Mouse (Mus musculus) megakaryocyte-erythroid progenitor cell, adult 5-6 weeks (primary cell): ENCODE data around the gene Sh3bgrl3. TPM values are rescaled to one million over a fixed set of nuclear protein-coding genes. Genes with fewer than 3 reads are reported as not detected.

Experiments
- ATAC-seq: replicated peaks from 2 replicates; pipeline ENCODE4 v1.8.0; 2016; ENCODE audit warnings: mild to moderate bottlenecking, inconsistent platforms; ENCODE audit not compliant: severe bottlenecking, poor library complexity, low FRiP score, low TSS enrichment
- total RNA-seq, 2 experiments: library from RNA; stranded (forward) in 1 of 2; stranded (reverse) in 1 of 2; fragments of 200-1000, 215-1000 nt in 1 of 2; fragments of >200 nt in 1 of 2; fragmentation: Nextera tagmentation in 1 of 2; gene quantifications; 2 replicates each; pipeline ENCODE4 v1.2.3; 2014 to 2017

Gene Sh3bgrl3
- total RNA-seq, 2 experiments from 2014 or later: 55.1 to 87.3 TPM

DNA sequence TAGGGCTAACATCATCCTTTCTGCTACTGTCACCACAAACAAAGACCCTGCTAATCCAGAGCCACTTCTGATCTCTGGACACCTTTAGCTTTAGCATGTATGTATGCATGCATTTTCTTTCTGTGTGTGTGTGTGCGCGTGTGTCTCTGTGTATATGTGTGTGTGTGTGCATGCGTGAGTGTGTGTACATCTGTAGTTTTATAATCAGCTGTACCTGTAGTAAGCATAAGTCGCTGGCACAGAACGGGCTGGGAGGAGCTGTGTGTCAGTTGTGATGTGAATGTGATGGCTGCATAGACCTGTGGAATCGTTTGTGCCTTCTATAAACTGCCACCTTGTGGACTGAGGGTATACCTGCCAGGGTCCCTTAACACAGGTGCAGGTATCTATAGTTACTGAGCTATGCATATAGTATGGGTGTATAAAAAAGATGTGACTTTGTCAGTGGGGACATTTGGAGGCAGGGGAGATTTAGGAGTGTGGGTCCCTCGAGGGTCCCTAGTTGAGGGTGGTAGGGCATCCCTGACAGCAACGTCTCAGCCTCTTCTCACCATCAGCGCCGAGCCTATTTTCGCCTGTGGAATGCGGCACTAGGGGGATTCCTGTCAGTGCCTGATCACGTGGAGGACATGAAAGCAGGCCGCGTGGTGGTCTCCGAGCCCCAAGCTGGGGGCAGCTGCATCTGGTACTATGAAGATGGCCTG, 37.9 kb downstream of the Sh3bgrl3 start:
- ATAC-seq: no peak

DNA sequence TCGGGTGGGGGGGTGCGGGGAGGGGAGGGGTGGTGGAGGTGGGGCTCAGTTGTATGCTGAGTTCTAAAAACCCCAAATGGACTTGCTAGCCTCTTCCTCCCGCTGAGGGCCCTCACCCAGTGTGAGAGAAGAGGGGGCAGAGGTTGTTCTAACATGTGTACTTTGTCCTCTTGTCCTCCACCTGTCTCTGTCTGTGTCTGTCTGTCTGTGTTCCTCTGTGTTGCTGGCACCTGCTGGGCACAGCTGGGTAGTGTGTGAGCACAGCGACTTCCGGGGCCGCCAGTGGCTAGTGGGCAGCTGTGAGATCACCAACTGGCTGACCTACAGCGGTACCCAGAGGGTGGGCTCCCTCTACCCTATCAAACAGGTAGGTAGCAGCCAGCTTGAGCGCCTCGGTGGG, 39.6 kb downstream of the Sh3bgrl3 start:
- ATAC-seq: no peak

DNA sequence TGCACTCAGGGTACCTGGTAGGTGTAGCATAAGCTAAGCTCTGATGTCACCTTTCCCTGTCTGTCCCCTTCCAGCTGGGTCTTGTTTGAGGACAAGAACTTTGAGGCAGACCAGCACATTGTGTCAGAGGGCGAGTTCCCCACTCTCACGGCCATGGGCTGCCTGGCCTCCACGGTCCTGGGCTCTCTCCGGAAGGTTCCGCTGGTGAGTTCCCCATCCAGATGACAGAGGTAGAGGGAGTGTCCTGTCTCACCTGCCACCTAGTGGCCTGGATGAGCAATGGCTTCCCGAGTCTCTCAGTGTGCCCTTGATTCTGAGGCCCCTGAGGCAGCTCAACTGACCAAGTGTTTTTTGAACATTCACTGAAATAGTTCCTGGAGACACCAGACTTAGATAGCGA, 41.2 kb downstream of the Sh3bgrl3 start:
- peak; percentile 85 for ATAC-seq

DNA sequence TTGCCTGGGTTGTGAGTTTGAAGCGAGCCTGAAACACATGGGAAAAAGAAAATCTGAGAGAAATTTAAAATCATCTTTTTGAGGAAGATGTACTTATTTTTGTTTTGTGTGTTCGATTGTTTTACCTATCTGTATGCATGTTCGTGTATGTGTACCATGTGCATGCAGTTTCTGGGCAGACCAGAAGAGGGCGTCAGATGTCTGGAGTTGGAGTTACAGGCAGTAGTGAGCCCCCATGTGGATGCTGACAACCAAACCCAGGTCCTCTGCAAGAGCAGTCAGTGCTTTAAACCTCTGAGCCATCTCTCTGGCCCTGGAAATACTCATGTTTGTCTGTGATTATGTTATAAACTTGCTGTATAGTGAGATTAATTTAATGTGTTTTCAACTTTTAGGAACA, 43.6 kb downstream of the Sh3bgrl3 start:
- no peak for ATAC-seq

DNA sequence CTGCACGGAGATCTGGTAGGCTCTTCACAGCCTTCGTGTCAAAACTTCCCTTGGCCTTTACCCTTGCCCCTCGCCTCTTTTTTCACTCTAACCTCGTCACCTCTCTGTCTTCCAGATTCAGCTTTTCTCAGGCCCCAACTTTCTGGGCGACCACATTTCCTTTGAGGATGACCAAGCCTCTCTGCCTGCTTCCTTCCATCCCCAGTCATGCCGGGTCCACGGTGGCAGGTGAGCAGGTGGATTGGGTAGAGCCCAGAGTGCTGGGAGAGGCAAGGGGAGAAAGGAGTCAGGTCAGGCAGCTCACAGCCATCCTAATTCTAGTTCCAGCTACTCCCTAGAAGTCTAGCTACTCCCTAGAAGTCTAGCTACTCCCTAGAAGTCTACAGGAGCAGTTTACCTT, 46.1 kb downstream of the Sh3bgrl3 start:
- ATAC-seq: no peak

DNA sequence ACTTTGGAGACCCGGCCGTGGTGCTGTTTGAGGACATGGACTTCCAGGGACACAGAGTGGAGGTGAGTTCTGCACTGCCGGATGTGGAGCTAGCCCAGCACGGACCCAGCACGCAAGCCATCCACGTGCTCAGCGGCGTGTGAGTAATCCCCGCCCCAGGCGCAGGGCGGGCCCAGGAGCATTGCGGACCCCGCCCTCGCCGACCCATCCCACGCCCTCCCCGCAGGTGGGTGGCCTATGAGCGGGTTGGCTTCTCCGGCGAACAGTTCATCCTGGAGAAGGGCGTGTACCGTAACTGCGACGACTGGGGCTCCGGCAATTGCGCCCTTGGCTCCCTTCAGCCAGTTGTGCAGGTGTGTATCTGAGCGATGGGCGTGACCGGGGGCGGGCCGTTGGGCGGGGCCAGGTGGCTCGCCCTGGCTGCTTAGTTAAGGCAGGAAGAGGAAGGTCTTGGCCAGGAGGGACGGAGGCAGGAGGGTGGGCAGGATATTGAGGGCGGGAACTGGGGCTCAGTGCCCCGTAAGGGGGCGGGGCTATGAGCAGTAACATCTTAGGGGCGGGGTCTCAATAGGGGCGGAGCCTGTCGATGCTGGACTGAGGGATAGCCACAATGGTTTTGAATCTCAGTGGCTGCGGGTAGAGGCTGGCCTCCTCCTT, 46.7 kb downstream of the Sh3bgrl3 start:
- ATAC-seq: peak; percentile 90

DNA sequence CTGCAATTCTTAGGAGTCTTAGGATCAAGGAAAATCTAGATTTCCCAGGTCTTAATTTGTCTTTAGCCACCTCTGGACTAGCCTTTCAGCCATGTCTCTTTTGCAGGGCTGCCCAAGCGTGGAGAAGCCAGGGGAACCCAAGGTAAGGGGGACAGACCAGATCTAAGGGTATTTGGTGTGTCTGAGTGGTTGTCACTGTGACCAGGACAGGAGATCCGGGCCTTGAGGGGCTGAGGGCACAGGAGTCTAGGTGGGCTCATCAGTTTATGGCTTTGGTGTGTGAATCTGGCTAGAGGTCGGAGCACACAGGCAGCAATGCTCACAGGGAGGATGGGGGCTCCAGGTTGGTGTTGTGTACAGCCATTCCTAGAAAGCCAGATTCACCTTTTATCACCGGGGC, 47.9 kb downstream of the Sh3bgrl3 start:
- ATAC-seq: no peak

DNA sequence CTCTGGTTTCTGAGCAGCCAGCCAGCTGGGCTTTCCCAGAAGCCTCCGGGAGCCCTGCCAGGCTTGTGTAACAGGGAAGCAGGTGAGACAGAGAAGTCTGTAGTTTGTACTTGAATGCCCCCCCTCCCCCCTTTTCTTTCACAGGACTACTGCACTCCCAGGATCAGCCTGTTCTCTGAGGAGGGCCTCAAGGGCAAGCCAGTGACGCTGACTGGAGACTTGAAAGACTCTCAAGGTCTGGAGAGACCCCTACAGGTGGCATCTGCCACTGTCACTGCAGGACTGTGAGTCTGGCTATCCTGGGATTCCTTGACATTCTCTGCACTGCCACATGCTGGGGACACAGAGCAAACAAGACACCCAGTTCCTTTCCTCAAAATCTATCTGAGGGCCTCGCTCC, 49.9 kb downstream of the Sh3bgrl3 start:
- peak; percentile 35; the same call in 1 of the 2 replicates for ATAC-seq

Other genes starting within 250 kb of the Sh3bgrl3 start
- gene Rps6ka1, start 241.0 kb downstream of the Sh3bgrl3 start, total RNA-seq (2014; fragmentation: Nextera tagmentation): 37.3 and 46.2 TPM in 2 replicates
- 16.3 and 36.1 TPM in 2 replicates for gene Rps6ka1, start 241.0 kb downstream of the Sh3bgrl3 start, total RNA-seq (2017)
- 542 and 559 TPM in 2 replicates for gene Hmgn2, start 160.1 kb downstream of the Sh3bgrl3 start, total RNA-seq (2014; fragmentation: Nextera tagmentation)
- 268 and 336 TPM in 2 replicates for gene Hmgn2, start 160.1 kb downstream of the Sh3bgrl3 start, total RNA-seq (2017)
- 27.0 and 34.0 TPM in 2 replicates for gene Dhdds, start 127.9 kb downstream of the Sh3bgrl3 start, total RNA-seq (2014; fragmentation: Nextera tagmentation)
- gene Dhdds, start 127.9 kb downstream of the Sh3bgrl3 start, total RNA-seq (2017): 10.6 and 26.2 TPM in 2 replicates
- not detected in 2 replicates for gene Lin28a, start 109.9 kb downstream of the Sh3bgrl3 start, total RNA-seq (2014; fragmentation: Nextera tagmentation)
- 0.23 TPM in 1 of 2 replicates, not detected in the other for gene Lin28a, start 109.9 kb downstream of the Sh3bgrl3 start, total RNA-seq (2017)
- gene Zfp683, start 75.0 kb downstream of the Sh3bgrl3 start, total RNA-seq (2014; fragmentation: Nextera tagmentation): not detected in 2 replicates
- gene Zfp683, start 75.0 kb downstream of the Sh3bgrl3 start, total RNA-seq (2017): not detected in 2 replicates
- 0.55 TPM in 1 of 2 replicates, not detected in the other for gene Crybg2, start 68.0 kb downstream of the Sh3bgrl3 start, total RNA-seq (2014; fragmentation: Nextera tagmentation)
- 0.09 TPM in 1 of 2 replicates, not detected in the other for gene Crybg2, start 68.0 kb downstream of the Sh3bgrl3 start, total RNA-seq (2017)
- 34.9 and 43.4 TPM in 2 replicates for gene Cd52, start 33.7 kb downstream of the Sh3bgrl3 start, total RNA-seq (2014; fragmentation: Nextera tagmentation)
- gene Cd52, start 33.7 kb downstream of the Sh3bgrl3 start, total RNA-seq (2017): 36.8 and 45.6 TPM in 2 replicates
- gene Ubxn11, start 26.2 kb downstream of the Sh3bgrl3 start, total RNA-seq (2014; fragmentation: Nextera tagmentation): 17.9 and 21.8 TPM in 2 replicates
- gene Ubxn11, start 26.2 kb downstream of the Sh3bgrl3 start, total RNA-seq (2017): 5.2 and 7.7 TPM in 2 replicates
- gene Cep85, start 58.3 kb upstream of the Sh3bgrl3 start, total RNA-seq (2014; fragmentation: Nextera tagmentation): 30.7 and 51.5 TPM in 2 replicates
- gene Cep85, start 58.3 kb upstream of the Sh3bgrl3 start, total RNA-seq (2017): 31.5 and 34.9 TPM in 2 replicates
- not detected in 2 replicates for gene Gm7534, start 74.2 kb upstream of the Sh3bgrl3 start, total RNA-seq (2014; fragmentation: Nextera tagmentation)
- gene Gm7534, start 74.2 kb upstream of the Sh3bgrl3 start, total RNA-seq (2017): not detected in 2 replicates
- not detected in 2 replicates for gene Catsper4, start 98.6 kb upstream of the Sh3bgrl3 start, total RNA-seq (2014; fragmentation: Nextera tagmentation)
- gene Catsper4, start 98.6 kb upstream of the Sh3bgrl3 start, total RNA-seq (2017): not detected in 2 replicates
- gene Cnksr1, start 109.6 kb upstream of the Sh3bgrl3 start, total RNA-seq (2014; fragmentation: Nextera tagmentation): not detected in 2 replicates
- not detected in 2 replicates for gene Cnksr1, start 109.6 kb upstream of the Sh3bgrl3 start, total RNA-seq (2017)
- not detected in 2 replicates for gene E130218I03Rik, start 114.9 kb upstream of the Sh3bgrl3 start, total RNA-seq (2014; fragmentation: Nextera tagmentation)
- gene E130218I03Rik, start 114.9 kb upstream of the Sh3bgrl3 start, total RNA-seq (2017): not detected in 2 replicates
- 18.2 and 20.3 TPM in 2 replicates for gene Zfp593, start 116.8 kb upstream of the Sh3bgrl3 start, total RNA-seq (2014; fragmentation: Nextera tagmentation)
- gene Zfp593, start 116.8 kb upstream of the Sh3bgrl3 start, total RNA-seq (2017): 14.9 and 15.2 TPM in 2 replicates
- gene Gm30191, start 118.1 kb upstream of the Sh3bgrl3 start, total RNA-seq (2014; fragmentation: Nextera tagmentation): not detected in 2 replicates
- not detected in 2 replicates for gene Gm30191, start 118.1 kb upstream of the Sh3bgrl3 start, total RNA-seq (2017)
- gene Grrp1, start 125.3 kb upstream of the Sh3bgrl3 start, total RNA-seq (2014; fragmentation: Nextera tagmentation): not detected in 2 replicates
- 0.52 TPM in 1 of 2 replicates, not detected in the other for gene Grrp1, start 125.3 kb upstream of the Sh3bgrl3 start, total RNA-seq (2017)
- 12.1 and 25.9 TPM in 2 replicates for gene Pdik1l, start 159.1 kb upstream of the Sh3bgrl3 start, total RNA-seq (2014; fragmentation: Nextera tagmentation)
- gene Pdik1l, start 159.1 kb upstream of the Sh3bgrl3 start, total RNA-seq (2017): 26.8 and 33.9 TPM in 2 replicates
- gene Trim63, start 186.3 kb upstream of the Sh3bgrl3 start, total RNA-seq (2014; fragmentation: Nextera tagmentation): not detected in 2 replicates
- not detected in 2 replicates for gene Trim63, start 186.3 kb upstream of the Sh3bgrl3 start, total RNA-seq (2017)
- gene Slc30a2, start 214.4 kb upstream of the Sh3bgrl3 start, total RNA-seq (2014; fragmentation: Nextera tagmentation): not detected in 2 replicates
- not detected in 2 replicates for gene Slc30a2, start 214.4 kb upstream of the Sh3bgrl3 start, total RNA-seq (2017)